Mouse (Mus musculus) midbrain, postnatal 0 days (tissue): ENCODE data around the gene Tyms. TPM values are rescaled to one million over a fixed set of nuclear protein-coding genes. Genes with fewer than 3 reads are reported as not detected.
A peak's percentile ranks its signal among the peaks of the same experiment; 100 is the strongest.

Experiments used
- ATAC-seq: fragments of 200-750 bp; cut with Nextera tagmentation; 2 replicates; pipeline ENCODE4 v1.8.0; 2017; ENCODE audit warnings: moderate number of reproducible peaks, mild to moderate bottlenecking, moderate TSS enrichment, moderate library complexity; ENCODE audit not compliant: low FRiP score
- DNase-seq: peaks from one replicate; pipeline ENCODE4 v3.0.0-alpha.2; 2015; ENCODE audit warnings: low spot score
- H3K27ac ChIP-seq: fragments of 300-500 bp; sonication (generic); 2 replicates; pipeline ENCODE4 v1.5.1; 2014; ENCODE audit warnings: low read depth, mild to moderate bottlenecking, low read length, mixed read lengths
- H3K27me3 ChIP-seq: fragments of 300-500 bp; sonication (generic); 2 replicates; pipeline ENCODE4 v1.6.1; 2014; ENCODE audit warnings: low read length, control low read depth, mixed read lengths; ENCODE audit not compliant: insufficient read depth
- H3K36me3 ChIP-seq: fragments of 300-500 bp; sonication (generic); 2 replicates; pipeline ENCODE4 v1.6.1; 2014; ENCODE audit warnings: low read length, control low read depth, mixed read lengths; ENCODE audit not compliant: insufficient read depth
- H3K4me1 ChIP-seq: fragments of 300-500 bp; sonication (generic); 2 replicates; pipeline ENCODE4 v1.6.1; 2014; ENCODE audit warnings: mild to moderate bottlenecking, control low read depth, antibody characterized with exemption, low read length, mixed read lengths; ENCODE audit not compliant: insufficient read depth
- H3K4me2 ChIP-seq: fragments of 300-500 bp; sonication (generic); 2 replicates; pipeline ENCODE4 v1.6.1; 2014; ENCODE audit warnings: low read depth, mild to moderate bottlenecking, low read length, mixed read lengths; ENCODE audit not compliant: poor library complexity, severe bottlenecking
- H3K4me3 ChIP-seq: fragments of 300-500 bp; sonication (generic); 2 replicates; pipeline ENCODE4 v1.5.1; 2014; ENCODE audit warnings: low read depth, mild to moderate bottlenecking, low read length, moderate library complexity
- H3K9ac ChIP-seq: fragments of 300-500 bp; sonication (generic); replicated peaks from 2 replicates; pipeline ENCODE4 v1.6.1; 2014; ENCODE audit warnings: mild to moderate bottlenecking, low read length, moderate library complexity, mixed read lengths; ENCODE audit not compliant: poor library complexity, severe bottlenecking
- H3K9me3 ChIP-seq: fragments of 300-500 bp; sonication (generic); 2 replicates; pipeline ENCODE4 v1.6.1; 2016; ENCODE audit warnings: low read length, control low read depth
- CTCF ChIP-seq: IDR thresholded peaks from 2 replicates; pipeline ENCODE4 v1.5.1; 2016; ENCODE audit warnings: antibody characterized with exemption, mild to moderate bottlenecking
- WGBS: fragments of 180-500 bp; shearing (Covaris S2); extraction: QIAGEN DNeasy Blood & Tissue Kit; methylation state at CpG from one replicate; pipeline ENCODE4 v1.1.7; 2014; 5-methylcytosine and 5-hydroxymethylcytosine counted together
- polyA plus RNA-seq: library from polyadenylated mRNA; unstranded; fragments of >200 nt; fragmentation: Nextera tagmentation; extraction: Ambion mirVana; gene quantifications from 2 replicates; pipeline ENCODE4 v1.2.1, GENCODE M21; 2015
- total RNA-seq: library from RNA; depleted of rRNA; stranded (reverse); fragments of >200 nt; gene quantifications from 2 replicates; pipeline ENCODE4 v1.2.3, GENCODE M21; 2014

Tyms gene
- total and polyA plus RNA-seq, 2 experiments from 2014 or later: 11.3 to 21.2 TPM

DNA sequence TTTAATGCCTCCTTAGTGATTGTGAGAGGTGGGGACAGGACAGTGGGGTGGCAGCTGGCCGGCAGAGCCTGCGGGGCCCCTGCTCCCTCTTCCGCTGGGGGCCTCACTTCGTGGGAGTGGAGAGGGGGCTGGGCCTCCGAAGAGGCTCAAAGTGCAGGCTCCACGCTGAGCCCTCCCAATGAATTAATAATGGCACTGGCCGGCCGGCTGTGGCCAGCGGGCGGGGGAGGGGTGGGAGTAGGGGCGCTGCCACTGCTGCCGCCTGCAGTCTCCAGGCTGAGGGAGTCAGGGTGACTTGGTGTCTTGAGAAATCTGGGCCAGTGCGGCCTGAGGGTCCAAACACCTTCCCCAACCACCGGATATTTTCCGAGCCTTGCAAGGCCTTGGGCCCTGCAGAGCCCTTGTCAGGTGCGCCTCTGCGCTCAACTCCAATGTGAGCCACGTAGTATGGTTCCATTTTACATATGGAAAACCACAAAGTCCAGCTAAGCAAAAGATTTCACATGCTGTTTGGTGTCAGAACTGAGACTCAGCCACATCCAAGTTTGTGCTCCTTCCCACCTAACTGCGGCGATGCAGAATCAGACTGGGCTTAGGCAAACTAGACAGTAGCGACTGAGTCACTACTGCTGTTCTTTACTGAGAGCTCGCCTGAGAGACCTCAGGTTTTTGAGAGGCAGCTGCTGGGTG lies 37.1 kb upstream of the Tyms start:
- Histone ChIP-seq H3K36me3 (no peaks in the 10 kb centered on the region), H3K4me1 (peaks cover 8% of the 10 kb centered on the region), H3K4me2 (peak overlapping the region; percentile 46), H3K27ac (peak overlapping the region; percentile 68), H3K9me3 (no peaks in the 10 kb centered on the region), H3K27me3 (peaks cover 3% of the 10 kb centered on the region; the same call in 1 of the 2 replicates), H3K9ac (peak overlapping the region; percentile 20; the same call in 1 of the 2 replicates), H3K4me3 (peak overlapping the region; percentile 9; the same call in 1 of the 2 replicates)
- 14% methylated on average over 22 of the region's 22 CpGs for WGBS
- no peak for TF ChIP-seq CTCF
- DNase-seq (peak; percentile 31), ATAC-seq (no peak)

GRCm38 (mm10) chr5:30109899-30110298 lies 36.5 kb upstream of the Tyms start:
- Histone ChIP-seq H3K4me2 (no peak overlapping the region; the same call in 1 of the 2 replicates), H3K4me3 (no peak overlapping the region), H3K27me3 (peaks cover 3% of the 10 kb centered on the region; the same call in 1 of the 2 replicates), H3K4me1 (peaks cover 12% of the 10 kb centered on the region), H3K36me3 (no peaks in the 10 kb centered on the region), H3K9me3 (no peaks in the 10 kb centered on the region), H3K9ac (no peak overlapping the region), H3K27ac (no peak overlapping the region; the same call in 1 of the 2 replicates)
- 33% methylated on average over 2 of the region's 2 CpGs for WGBS
- ATAC-seq (no peak), DNase-seq (no peak)
- no peak for TF ChIP-seq CTCF

DNA sequence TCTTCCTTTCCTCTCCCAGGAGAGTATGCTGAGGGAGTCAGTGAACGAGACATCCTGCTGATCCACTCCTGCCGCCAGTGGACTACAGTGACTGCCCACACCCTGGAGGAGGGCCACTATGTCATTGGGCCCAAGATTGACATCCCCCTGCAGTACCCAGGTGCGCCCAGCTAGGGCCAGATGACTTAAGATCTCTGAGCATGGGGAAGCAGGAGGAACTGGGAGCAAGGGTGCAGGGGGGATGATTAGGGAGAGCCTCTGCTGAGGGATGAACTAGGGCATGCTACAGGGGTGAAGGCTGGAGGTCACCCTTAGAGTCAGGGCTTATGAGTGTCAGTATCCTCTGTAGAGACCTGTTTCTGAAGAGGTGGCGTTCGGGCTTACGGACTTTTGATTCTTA lies 34.8 kb upstream of the Tyms start:
- H3K4me1 ChIP-seq: peaks cover 14% of the 10 kb centered on the region
- H3K4me3 ChIP-seq: no peak overlapping the region
- H3K4me2 ChIP-seq: no peak overlapping the region
- TF ChIP-seq CTCF: no peak
- no peaks in the 10 kb centered on the region for H3K9me3 ChIP-seq
- no peaks in the 10 kb centered on the region for H3K36me3 ChIP-seq
- peaks cover under 1% of the 10 kb centered on the region; the same call in 1 of the 2 replicates for H3K27me3 ChIP-seq
- no peak for DNase-seq
- H3K27ac ChIP-seq: no peak overlapping the region
- H3K9ac ChIP-seq: no peak overlapping the region
- 72% methylated on average over 6 of the region's 6 CpGs for WGBS
- ATAC-seq: no peak

DNA sequence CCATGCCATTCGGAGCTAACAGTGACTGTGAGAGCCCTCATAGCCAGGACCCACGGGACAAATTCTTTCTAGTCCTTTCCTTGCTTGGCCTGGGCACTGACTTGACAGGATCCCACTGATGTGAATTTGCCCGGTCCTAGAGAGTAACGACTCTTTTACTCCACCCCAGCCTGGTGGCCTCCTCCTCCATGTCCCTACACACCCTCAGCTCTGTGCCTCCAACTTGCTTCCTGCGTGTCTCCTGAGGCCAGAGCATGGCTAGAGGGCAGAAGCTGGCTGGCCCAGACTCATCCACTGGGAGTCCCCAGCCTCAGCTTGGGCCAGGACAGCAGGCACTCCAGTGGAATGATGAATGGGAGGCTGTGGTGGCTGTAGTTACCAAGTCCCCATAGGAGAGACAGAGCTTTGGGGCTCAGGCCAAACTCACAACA lies 34.2 kb upstream of the Tyms start:
- 0 out of 2 replicates have a peak overlapping the region, but pooled peaks have one; percentile 18 for H3K4me2 ChIP-seq
- 12% methylated on average over 5 of the region's 5 CpGs for WGBS
- H3K9me3 ChIP-seq: no peaks in the 10 kb centered on the region
- ATAC-seq: peak; percentile 18
- no peak overlapping the region for H3K9ac ChIP-seq
- no peaks in the 10 kb centered on the region for H3K27me3 ChIP-seq
- peak overlapping the region; percentile 51 for H3K27ac ChIP-seq
- TF ChIP-seq CTCF: no peak
- DNase-seq: peak; percentile 78
- no peaks in the 10 kb centered on the region for H3K36me3 ChIP-seq
- peaks cover 14% of the 10 kb centered on the region for H3K4me1 ChIP-seq
- H3K4me3 ChIP-seq: no peak overlapping the region

DNA sequence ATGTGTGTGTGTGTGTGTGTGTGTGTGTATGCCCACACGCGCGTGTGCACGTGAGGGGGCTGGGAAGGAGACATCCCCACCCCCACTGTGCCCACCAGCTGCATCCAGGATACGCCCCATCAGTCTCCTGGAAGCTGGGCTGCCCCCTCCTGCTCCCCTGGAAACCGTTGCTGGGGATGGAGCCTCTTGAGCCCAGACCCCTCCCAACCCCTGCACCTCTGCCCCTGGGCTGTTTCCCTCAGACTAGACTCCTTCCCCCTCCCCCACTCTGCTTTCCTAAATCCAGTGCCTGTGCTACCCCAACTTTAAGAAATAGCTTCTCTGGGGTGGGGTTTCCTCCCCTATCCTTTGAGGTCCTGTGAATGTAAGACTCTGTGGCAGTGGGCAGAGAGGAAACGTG lies 33.8 kb upstream of the Tyms start:
- WGBS: 9% methylated on average over 7 of the region's 7 CpGs
- peaks cover 14% of the 10 kb centered on the region for H3K4me1 ChIP-seq
- no peaks in the 10 kb centered on the region for H3K9me3 ChIP-seq
- ATAC-seq: no peak
- no peak overlapping the region for H3K9ac ChIP-seq
- H3K36me3 ChIP-seq: no peaks in the 10 kb centered on the region
- no peak overlapping the region for H3K4me3 ChIP-seq
- H3K4me2 ChIP-seq: peak overlapping the region; percentile 99; the same call in 1 of the 2 replicates
- DNase-seq: peak; percentile 68
- H3K27ac ChIP-seq: peak overlapping the region; percentile 51
- no peak for TF ChIP-seq CTCF
- H3K27me3 ChIP-seq: no peaks in the 10 kb centered on the region

GRCm38 (mm10) chr5:30106756-30107155 lies 33.3 kb upstream of the Tyms start:
- Histone ChIP-seq H3K9ac (peak overlapping the region; percentile 65), H3K27ac (peak overlapping the region; percentile 70), H3K9me3 (no peaks in the 10 kb centered on the region), H3K4me1 (peaks cover 14% of the 10 kb centered on the region), H3K27me3 (no peaks in the 10 kb centered on the region), H3K4me3 (peak overlapping the region; percentile 56), H3K4me2 (peak overlapping the region; percentile 99), H3K36me3 (no peaks in the 10 kb centered on the region)
- 8% methylated on average over 2 of the region's 2 CpGs for WGBS
- DNase-seq (no peak), ATAC-seq (no peak)
- TF ChIP-seq CTCF: no peak
